Mouse (Mus musculus): ENCODE measurements around the gene Olfm2. TPM values are rescaled to one million over a fixed set of nuclear protein-coding genes. Genes with fewer than 3 reads are reported as not detected.

The Olfm2 gene
- polyA plus RNA-seq, 1 experiment = not detected

- H3K36me3 ChIP-seq (ENCODE audit: control insufficient read depth) = no peaks in the 10 kb centered on the region
- no peak overlapping the region for H3K4me3 ChIP-seq (replicated peaks)
- no peaks in the 10 kb centered on the region for H3K9me3 ChIP-seq (ENCODE audit: control insufficient read depth, low read length)
- peaks cover 3% of the 10 kb centered on the region for H3K4me1 ChIP-seq (ENCODE audit: control insufficient read depth)
- H3K27me3 ChIP-seq (ENCODE audit: control insufficient read depth) = no peaks in the 10 kb centered on the region
- no peak for TF ChIP-seq GATA1 (IDR thresholded peaks at IDR 0.05; ENCODE audit: low read length)
- TF ChIP-seq TAL1 (IDR thresholded peaks at IDR 0.05; ENCODE audit: low read length) = no peak
Observed at GRCm38 (mm10) chr9:20672047-20672446, 74.1 kb downstream of the Olfm2 start.

- H3K36me3 ChIP-seq (ENCODE audit: control insufficient read depth) = peaks cover 25% of the 10 kb centered on the region
- TF ChIP-seq TAL1 (IDR thresholded peaks at IDR 0.05; ENCODE audit: low read length) = no peak
- no peak for TF ChIP-seq GATA1 (IDR thresholded peaks at IDR 0.05; ENCODE audit: low read length)
- no peaks in the 10 kb centered on the region for H3K9me3 ChIP-seq (ENCODE audit: control insufficient read depth, low read length)
- no peaks in the 10 kb centered on the region for H3K27me3 ChIP-seq (ENCODE audit: control insufficient read depth)
- H3K4me1 ChIP-seq (ENCODE audit: control insufficient read depth) = peaks cover 18% of the 10 kb centered on the region
- no peak overlapping the region for H3K4me3 ChIP-seq (replicated peaks)
Observed at GRCm38 (mm10) chr9:20668065-20668464, 78.1 kb downstream of the Olfm2 start.

- peaks cover 40% of the 10 kb centered on the region for H3K36me3 ChIP-seq (ENCODE audit: control insufficient read depth)
- TF ChIP-seq GATA1 (IDR thresholded peaks at IDR 0.05; ENCODE audit: low read length) (no peak), TAL1 (IDR thresholded peaks at IDR 0.05; ENCODE audit: low read length) (no peak)
- peaks cover 18% of the 10 kb centered on the region for H3K4me1 ChIP-seq (ENCODE audit: control insufficient read depth)
- H3K4me3 ChIP-seq (replicated peaks) = no peak overlapping the region
- no peaks in the 10 kb centered on the region for H3K9me3 ChIP-seq (ENCODE audit: control insufficient read depth, low read length)
- H3K27me3 ChIP-seq (ENCODE audit: control insufficient read depth) = no peaks in the 10 kb centered on the region
Observed at GRCm38 (mm10) chr9:20666510-20667034, 79.6 kb downstream of the Olfm2 start.

GRCm38 (mm10) chr9:20665925-20666324 is 80.2 kb downstream of the Olfm2 start:
- Histone ChIP-seq H3K9me3 (ENCODE audit: control insufficient read depth, low read length) (no peaks in the 10 kb centered on the region), H3K4me1 (ENCODE audit: control insufficient read depth) (peaks cover 18% of the 10 kb centered on the region), H3K27me3 (ENCODE audit: control insufficient read depth) (no peaks in the 10 kb centered on the region), H3K4me3 (replicated peaks) (no peak overlapping the region), H3K36me3 (ENCODE audit: control insufficient read depth) (peaks cover 46% of the 10 kb centered on the region)
- TF ChIP-seq TAL1 (IDR thresholded peaks at IDR 0.05; ENCODE audit: low read length) (no peak), GATA1 (IDR thresholded peaks at IDR 0.05; ENCODE audit: low read length) (no peak)

GRCm38 (mm10) chr9:20664982-20665637 is 81.0 kb downstream of the Olfm2 start:
- Histone ChIP-seq H3K9me3 (ENCODE audit: control insufficient read depth, low read length) (no peaks in the 10 kb centered on the region), H3K4me1 (ENCODE audit: control insufficient read depth) (peaks cover 18% of the 10 kb centered on the region), H3K36me3 (ENCODE audit: control insufficient read depth) (peaks cover 54% of the 10 kb centered on the region), H3K4me3 (replicated peaks) (no peak overlapping the region), H3K27me3 (ENCODE audit: control insufficient read depth) (no peaks in the 10 kb centered on the region)
- TF ChIP-seq GATA1 (IDR thresholded peaks at IDR 0.05; ENCODE audit: low read length) (no peak), TAL1 (IDR thresholded peaks at IDR 0.05; ENCODE audit: low read length) (no peak)

GRCm38 (mm10) chr9:20664366-20664765 is 81.8 kb downstream of the Olfm2 start:
- TF ChIP-seq GATA1 (IDR thresholded peaks at IDR 0.05; ENCODE audit: low read length) = no peak
- TF ChIP-seq TAL1 (IDR thresholded peaks at IDR 0.05; ENCODE audit: low read length) = no peak
- Histone ChIP-seq H3K4me3 (replicated peaks) (no peak overlapping the region), H3K36me3 (ENCODE audit: control insufficient read depth) (peaks cover 62% of the 10 kb centered on the region), H3K27me3 (ENCODE audit: control insufficient read depth) (no peaks in the 10 kb centered on the region), H3K4me1 (ENCODE audit: control insufficient read depth) (peaks cover 18% of the 10 kb centered on the region), H3K9me3 (ENCODE audit: control insufficient read depth, low read length) (no peaks in the 10 kb centered on the region)

GRCm38 (mm10) chr9:20663956-20664355 is 82.2 kb downstream of the Olfm2 start:
- Histone ChIP-seq H3K27me3 (ENCODE audit: control insufficient read depth) (no peaks in the 10 kb centered on the region), H3K4me3 (replicated peaks) (no peak overlapping the region), H3K9me3 (ENCODE audit: control insufficient read depth, low read length) (no peaks in the 10 kb centered on the region), H3K4me1 (ENCODE audit: control insufficient read depth) (peaks cover 21% of the 10 kb centered on the region), H3K36me3 (ENCODE audit: control insufficient read depth) (peaks cover 66% of the 10 kb centered on the region)
- TF ChIP-seq GATA1 (IDR thresholded peaks at IDR 0.05; ENCODE audit: low read length) (no peak), TAL1 (IDR thresholded peaks at IDR 0.05; ENCODE audit: low read length) (no peak)

- TF ChIP-seq GATA1 (IDR thresholded peaks at IDR 0.05; ENCODE audit: low read length) (no peak), TAL1 (IDR thresholded peaks at IDR 0.05; ENCODE audit: low read length) (no peak)
- no peak overlapping the region for H3K4me3 ChIP-seq (replicated peaks)
- H3K27me3 ChIP-seq (ENCODE audit: control insufficient read depth) = no peaks in the 10 kb centered on the region
- H3K4me1 ChIP-seq (ENCODE audit: control insufficient read depth) = peaks cover 23% of the 10 kb centered on the region
- no peaks in the 10 kb centered on the region for H3K9me3 ChIP-seq (ENCODE audit: control insufficient read depth, low read length)
- H3K36me3 ChIP-seq (ENCODE audit: control insufficient read depth) = peaks cover 77% of the 10 kb centered on the region
Observed at GRCm38 (mm10) chr9:20662874-20663273, 83.3 kb downstream of the Olfm2 start.

- H3K36me3 ChIP-seq (ENCODE audit: control insufficient read depth) = peaks cover 82% of the 10 kb centered on the region
- H3K27me3 ChIP-seq (ENCODE audit: control insufficient read depth) = no peaks in the 10 kb centered on the region
- peaks cover 27% of the 10 kb centered on the region for H3K4me1 ChIP-seq (ENCODE audit: control insufficient read depth)
- TF ChIP-seq GATA1 (IDR thresholded peaks at IDR 0.05; ENCODE audit: low read length) = no peak
- TF ChIP-seq TAL1 (IDR thresholded peaks at IDR 0.05; ENCODE audit: low read length) = no peak
- no peaks in the 10 kb centered on the region for H3K9me3 ChIP-seq (ENCODE audit: control insufficient read depth, low read length)
- no peak overlapping the region for H3K4me3 ChIP-seq (replicated peaks)
Observed at GRCm38 (mm10) chr9:20662325-20662724, 83.8 kb downstream of the Olfm2 start.

Data from erythroblast, embryonic 14.5 days (primary cell).